Mouse (Mus musculus) kidney, adult 8-10 months (tissue): Measurements from ENCODE around the gene Lifr.

ENCODE experiments used
- DNase-seq, 2 experiments: peaks; one replicate each; pipeline ENCODE4 v3.0.0; 2022

Lifr gene

GRCm38 (mm10) chr15:7166735-7167134 lies 76.3 kb downstream of the Lifr start:
- DNase-seq, result no peak

GRCm38 (mm10) chr15:7167238-7167905 lies 77.0 kb downstream of the Lifr start:
- DNase-seq, result no peak

DNA sequence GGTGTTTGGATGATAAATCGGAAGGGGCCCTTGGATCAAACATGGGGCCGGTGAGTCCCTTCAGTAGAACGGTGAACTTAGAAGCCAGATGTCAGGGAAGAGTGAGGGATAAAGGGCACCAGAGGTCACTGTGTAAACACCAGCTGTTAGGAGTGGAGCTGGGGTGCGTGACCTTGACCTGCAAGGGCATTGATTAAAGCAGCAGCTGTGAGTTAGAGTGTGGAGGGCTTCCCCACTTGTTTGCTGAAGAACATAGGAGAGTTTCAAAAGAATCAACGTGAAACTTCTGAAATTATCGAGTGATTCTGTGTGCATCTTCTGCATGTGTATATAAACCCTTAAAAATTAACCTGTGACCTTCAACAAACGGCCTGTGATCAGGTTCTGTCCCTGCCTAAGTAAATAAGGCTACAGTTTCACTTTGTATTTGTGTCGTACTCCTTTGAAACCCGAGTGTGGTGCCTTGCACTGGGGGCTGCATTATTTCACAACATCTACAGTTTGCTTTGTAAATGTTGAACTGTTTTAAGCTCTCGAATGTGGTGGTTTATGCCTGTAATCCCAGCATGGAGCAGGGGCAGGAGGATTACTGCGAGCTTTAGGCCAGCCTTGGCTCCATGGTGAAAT lies 77.6 kb downstream of the Lifr start:
- DNase-seq, result no peak

DNA sequence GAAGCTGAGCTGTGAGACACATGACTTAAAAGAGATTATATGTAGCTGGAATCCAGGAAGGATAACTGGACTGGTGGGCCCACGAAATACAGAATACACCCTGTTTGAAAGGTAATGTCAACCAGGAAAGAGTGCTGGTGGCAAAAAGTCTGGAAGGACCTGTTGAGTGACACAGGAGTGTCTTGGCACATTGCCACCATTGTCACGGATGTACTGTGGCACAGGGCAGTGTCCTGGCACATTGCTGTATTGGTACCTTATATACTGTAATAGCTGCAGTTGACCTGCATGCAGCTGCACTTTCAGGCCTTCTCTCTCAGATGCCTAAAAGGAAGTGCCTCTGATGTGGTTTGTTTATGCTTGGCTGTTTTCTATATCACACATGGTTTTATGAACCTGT lies 82.5 kb downstream of the Lifr start:
- DNase-seq, result no peak

DNA sequence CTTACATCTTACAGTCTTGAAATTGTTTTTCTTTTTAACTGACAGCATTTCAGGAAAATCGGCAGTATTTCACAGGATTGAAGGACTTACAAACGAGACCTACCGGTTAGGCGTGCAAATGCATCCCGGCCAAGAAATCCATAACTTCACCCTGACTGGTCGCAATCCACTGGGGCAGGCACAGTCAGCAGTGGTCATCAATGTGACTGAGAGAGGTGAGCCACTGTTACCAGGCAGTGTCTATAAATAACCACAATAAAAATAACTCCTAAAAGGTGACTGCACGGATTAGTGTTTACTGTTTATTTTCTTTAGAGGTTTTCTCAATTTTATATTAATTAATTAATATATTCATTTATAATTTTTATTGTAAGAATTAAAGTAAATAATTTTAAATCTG lies 82.9 kb downstream of the Lifr start:
- no peak for DNase-seq

DNA sequence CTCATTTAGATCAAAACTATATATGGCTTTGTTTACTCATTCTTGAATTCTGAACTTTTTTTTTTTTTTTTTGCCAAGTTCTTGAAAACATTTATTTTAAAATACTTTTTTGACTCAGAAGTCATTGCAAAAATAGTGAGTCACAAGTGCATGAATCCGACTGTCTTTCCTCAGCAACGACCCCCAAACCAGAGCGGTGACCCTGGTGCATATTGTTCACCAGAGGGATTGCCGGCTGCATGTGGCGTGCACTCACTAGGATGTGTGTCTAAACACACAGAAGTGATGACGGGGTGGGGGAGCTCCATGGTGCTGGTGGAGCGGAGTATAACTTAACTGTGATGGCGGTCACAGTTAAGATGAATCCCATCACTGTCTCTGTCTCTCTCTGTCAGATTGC lies 83.4 kb downstream of the Lifr start:
- no peak for DNase-seq

- no peak for DNase-seq
Measured at GRCm38 (mm10) chr15:7180576-7180975, 90.2 kb downstream of the Lifr start.

DNA sequence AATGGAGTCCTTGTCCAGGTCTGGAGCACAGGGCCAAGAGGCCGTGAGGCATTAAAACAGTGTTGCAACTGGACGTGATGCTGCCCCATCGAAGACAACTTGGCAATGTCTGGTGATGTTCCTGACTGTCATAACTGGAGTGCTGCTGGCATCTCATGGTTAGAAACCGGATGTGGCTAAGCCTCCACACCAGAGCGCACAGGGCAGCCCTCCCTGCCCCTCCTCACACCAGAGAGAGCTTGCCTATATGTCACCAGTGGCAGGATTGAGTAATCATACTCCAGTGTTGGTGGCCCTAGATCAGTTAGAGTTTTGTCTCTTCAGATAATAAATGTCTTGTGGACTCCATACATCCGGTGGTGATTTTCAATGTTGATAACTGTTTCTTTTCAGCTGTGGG lies 97.3 kb downstream of the Lifr start:
- no peak for DNase-seq

DNA sequence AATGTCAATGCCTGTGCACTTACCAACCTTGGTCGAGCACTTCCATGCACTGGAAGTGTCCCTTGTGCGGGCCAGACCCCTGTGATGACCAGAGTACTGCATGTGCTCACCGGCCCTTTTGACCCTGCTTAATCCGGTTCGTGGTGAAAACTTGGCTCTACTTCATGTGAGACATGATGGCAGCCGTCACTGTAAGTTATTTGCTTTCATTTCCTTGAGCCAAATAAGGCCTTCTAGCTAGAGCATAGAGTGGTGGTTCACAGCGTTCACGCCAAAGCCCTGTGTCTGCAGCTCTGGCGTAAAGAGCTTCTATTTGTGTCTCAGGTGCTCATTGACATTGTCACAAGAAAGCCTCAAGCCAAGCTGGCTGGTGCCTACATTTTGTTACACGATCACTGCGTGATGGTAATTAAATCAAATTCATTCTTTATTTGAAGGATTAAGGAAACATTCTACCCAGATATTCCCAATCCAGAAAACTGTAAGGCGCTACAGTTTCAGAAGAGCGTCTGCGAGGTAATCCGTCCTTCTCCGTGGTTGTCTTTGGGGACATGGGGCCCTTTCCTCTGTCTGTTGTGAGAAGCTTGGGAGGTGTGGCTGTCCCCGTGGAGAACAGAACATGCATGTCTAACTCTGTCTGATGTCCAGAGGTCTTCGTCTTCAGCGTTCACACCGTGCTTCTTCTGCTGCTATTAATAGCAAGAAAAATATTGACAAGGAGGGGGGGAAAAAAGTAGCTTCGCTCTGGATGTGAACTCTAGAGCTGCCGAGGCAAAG lies 99.5 kb downstream of the Lifr start:
- DNase-seq, result no peak

DNA sequence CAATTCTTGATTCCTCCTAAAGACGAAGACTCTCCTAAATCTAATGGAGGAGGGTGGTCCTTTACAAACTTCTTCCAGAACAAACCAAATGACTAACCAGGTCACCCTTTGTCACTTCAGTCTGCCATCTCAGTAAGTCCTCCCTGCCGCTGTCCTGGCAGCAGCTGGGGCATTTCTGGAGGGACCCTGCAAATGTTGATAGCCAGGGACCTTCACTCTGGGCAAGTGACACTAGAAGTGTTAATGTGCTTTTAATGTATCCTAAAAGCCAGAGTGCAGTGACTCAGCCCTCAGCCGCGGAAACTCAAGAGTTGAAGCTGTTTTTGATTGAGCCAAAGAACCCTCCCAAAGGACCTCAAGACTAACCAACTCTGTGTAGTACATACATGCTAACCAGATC lies 100.7 kb downstream of the Lifr start:
- no peak for DNase-seq

GRCm38 (mm10) chr15:7192582-7192981 lies 102.2 kb downstream of the Lifr start:
- DNase-seq, result no peak

DNA sequence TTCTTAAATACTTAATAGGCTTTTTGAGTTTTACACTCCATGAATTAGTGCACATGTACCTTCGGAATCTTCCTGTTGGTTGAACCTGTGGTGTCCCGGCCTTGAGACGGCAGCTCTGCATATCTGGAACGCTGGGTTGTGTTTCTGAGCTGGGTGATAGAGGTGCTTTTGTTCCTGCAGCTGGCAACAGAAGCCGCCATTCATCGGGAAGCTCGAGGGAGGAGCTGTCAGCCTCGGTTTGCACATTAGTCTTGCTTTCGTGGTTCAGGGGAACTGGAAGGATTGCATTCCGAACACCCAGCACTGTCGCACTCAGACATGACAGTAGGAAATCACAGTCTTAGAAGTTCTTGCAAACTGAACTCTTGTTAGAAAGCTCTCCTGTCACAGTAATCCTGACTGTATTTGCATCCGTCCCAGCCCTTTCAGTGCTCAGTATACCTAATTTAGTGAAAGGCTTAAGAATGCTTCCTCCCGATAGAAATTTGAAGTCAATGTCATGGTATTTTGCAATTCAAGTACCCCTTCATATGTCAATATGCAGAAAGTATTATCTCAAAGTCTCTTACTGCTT lies 103.8 kb downstream of the Lifr start:
- DNase-seq, result no peak

GRCm38 (mm10) chr15:7194748-7195221 lies 104.4 kb downstream of the Lifr start:
- no peak for DNase-seq

- DNase-seq, result no peak
Measured at GRCm38 (mm10) chr15:7197652-7198445, 107.4 kb downstream of the Lifr start.

- DNase-seq, result peak in 1 of 2 experiments; percentile 15
Measured at GRCm38 (mm10) chr15:7198816-7199215, 108.4 kb downstream of the Lifr start.

DNA sequence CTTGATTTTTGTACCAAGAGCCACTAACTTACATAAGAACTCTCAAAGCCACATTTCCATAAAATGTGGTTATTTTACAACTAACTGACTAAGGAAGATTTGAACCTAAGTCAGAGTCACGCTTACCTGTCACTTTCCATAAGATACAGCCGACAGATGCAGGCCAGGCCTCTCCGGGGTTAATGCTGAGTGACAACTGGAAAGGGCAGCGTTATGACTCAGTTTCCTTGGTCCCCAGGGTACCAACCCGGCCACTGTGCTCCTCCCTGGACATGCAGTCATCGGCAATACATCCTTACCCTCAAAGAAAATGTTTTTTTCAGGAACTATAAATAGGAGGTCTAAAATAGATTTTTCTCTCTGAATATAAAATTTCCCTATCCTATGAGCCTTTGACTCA lies 109.9 kb downstream of the Lifr start:
- DNase-seq, result no peak

- no peak for DNase-seq
Measured at GRCm38 (mm10) chr15:7201421-7202380, 111.3 kb downstream of the Lifr start.

DNA sequence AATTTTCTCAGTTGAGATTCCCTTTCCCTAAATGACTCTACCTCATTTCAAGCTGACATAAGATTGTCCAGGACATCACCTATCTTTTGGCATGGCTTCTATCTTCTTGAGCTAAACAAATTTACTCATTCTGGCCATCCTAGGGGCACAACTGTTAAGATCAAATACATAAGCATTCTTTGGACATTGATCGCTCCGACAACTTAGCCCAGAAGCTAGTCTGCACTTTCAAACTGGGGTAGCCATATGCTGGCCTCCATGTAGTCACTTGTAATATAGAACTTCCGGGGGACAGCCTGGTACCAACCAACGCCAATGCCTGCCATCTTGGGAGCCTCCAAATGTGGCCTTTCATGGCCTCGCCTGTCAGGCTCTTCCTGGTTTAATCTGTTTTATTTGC lies 112.6 kb downstream of the Lifr start:
- no peak for DNase-seq

DNA sequence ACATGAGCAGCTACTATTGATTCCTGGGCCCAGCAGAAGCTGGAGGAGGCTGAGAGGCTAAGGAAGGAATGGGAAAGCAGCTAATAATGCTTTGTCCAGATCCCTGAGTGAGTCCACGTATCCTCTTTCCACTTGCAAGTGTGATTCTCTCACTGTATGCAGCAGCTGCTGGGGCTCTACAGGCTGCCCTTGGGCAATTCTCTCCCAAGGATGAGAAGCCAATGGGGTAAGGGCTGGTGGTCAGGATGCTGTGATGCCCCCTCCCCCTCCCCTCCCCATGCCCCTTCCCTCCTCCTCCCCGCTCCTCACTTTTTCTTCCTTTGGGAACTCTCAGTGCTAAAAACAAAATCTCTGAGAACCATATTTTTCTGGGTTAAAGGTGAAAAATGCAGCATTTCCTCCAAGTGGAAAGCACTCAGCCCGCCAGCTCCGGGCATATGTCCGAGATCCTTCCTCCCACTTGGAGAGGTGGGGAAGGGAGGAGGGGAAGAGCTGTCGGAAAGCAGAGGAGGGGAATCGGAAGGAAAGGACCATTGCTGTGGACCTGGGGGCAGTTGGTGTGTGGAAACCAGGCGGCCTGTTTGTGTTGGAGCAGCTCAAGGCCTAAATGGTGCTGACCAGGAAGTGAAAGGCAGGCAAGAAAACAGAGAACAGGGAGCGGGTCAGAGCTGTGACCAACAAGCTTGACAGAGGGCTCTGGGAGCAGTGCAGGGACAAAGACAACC lies 113.4 kb downstream of the Lifr start:
- DNase-seq, result peak in 1 of 2 experiments; percentile 36

- no peak for DNase-seq
Measured at GRCm38 (mm10) chr15:7204917-7205316, 114.5 kb downstream of the Lifr start.

GRCm38 (mm10) chr15:7206110-7206509 lies 115.7 kb downstream of the Lifr start:
- DNase-seq, result no peak
